Mouse (Mus musculus): ENCODE measurements at regions not wholly inside any gene's neighbourhood (a gene's known extent, or its start where the extent isn't known, plus 50 kb on each side); places are given as distances from the start of the nearest gene placed in this dataset.

DNA sequence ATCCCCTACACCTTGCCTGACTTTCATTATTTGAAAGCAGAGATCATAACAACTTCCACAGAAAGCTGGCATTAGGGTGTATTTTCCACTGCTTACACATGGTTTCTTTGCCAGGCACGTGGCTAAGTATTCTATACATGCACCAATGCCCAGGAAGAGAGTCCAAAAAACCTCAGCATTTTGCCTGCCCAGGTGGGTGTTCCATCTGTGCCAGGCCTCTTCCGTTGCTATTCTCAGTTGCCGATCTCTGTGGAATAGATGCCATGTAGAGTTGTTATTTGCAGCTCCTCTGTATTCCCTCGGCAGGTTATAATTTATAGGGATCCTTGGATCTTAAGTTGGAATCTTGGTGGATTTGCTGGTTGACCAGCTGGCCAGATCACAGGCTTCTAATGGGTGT lies 161.3 kb downstream of the Gm5426 start:
- DNase-seq (ENCODE audit: low spot score): no peak
- WGBS: 90% methylated on average over 4 of the region's 4 CpGs
- Histone ChIP-seq H3K4me1 (no peaks in the 10 kb centered on the region), H3K9me3 (no peaks in the 10 kb centered on the region), H3K27ac (no peak overlapping the region), H3K4me3 (no peak overlapping the region), H3K27me3 (ENCODE audit: insufficient read depth, poor library complexity, severe bottlenecking) (no peaks in the 10 kb centered on the region), H3K36me3 (no peaks in the 10 kb centered on the region)

- no peaks in the 10 kb centered on the region for H3K36me3 ChIP-seq
- WGBS: 71% methylated on average over 5 of the region's 5 CpGs
- H3K4me1 ChIP-seq: no peaks in the 10 kb centered on the region
- no peak for DNase-seq (ENCODE audit: low spot score)
- H3K4me3 ChIP-seq: no peak overlapping the region
- no peaks in the 10 kb centered on the region for H3K9me3 ChIP-seq
- no peaks in the 10 kb centered on the region for H3K27me3 ChIP-seq (ENCODE audit: insufficient read depth, poor library complexity, severe bottlenecking)
- H3K27ac ChIP-seq: no peak overlapping the region
These were observed 162.2 kb downstream of the Gm5426 start for GRCm38 (mm10) chr10:96298566-96298965.

DNA sequence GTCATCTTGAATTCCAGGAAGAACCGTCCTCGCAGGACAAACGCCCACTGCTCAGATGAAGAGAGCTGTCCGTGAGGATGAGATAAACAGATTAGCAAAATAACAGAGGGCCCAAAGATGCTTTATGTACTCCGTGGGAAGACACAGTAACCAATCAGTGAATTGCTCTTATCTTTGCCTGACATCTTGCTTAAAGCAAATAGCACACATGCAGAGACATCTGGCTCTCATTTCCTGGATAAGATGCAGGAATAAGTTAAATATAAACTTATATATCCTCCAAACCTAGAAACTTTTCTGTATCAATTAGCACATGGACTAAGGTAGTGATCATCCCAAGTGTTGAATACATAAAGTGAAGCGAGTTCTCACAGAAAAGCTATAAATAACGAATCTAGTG lies 169.3 kb downstream of the Gm5426 start:
- Histone ChIP-seq H3K9me3 (no peaks in the 10 kb centered on the region), H3K4me3 (no peak overlapping the region), H3K27ac (no peak overlapping the region), H3K4me1 (peaks cover 6% of the 10 kb centered on the region), H3K27me3 (ENCODE audit: insufficient read depth, poor library complexity, severe bottlenecking) (no peaks in the 10 kb centered on the region), H3K36me3 (no peaks in the 10 kb centered on the region)
- DNase-seq (ENCODE audit: low spot score): no peak
- 76% methylated on average over 7 of the region's 7 CpGs for WGBS

DNA sequence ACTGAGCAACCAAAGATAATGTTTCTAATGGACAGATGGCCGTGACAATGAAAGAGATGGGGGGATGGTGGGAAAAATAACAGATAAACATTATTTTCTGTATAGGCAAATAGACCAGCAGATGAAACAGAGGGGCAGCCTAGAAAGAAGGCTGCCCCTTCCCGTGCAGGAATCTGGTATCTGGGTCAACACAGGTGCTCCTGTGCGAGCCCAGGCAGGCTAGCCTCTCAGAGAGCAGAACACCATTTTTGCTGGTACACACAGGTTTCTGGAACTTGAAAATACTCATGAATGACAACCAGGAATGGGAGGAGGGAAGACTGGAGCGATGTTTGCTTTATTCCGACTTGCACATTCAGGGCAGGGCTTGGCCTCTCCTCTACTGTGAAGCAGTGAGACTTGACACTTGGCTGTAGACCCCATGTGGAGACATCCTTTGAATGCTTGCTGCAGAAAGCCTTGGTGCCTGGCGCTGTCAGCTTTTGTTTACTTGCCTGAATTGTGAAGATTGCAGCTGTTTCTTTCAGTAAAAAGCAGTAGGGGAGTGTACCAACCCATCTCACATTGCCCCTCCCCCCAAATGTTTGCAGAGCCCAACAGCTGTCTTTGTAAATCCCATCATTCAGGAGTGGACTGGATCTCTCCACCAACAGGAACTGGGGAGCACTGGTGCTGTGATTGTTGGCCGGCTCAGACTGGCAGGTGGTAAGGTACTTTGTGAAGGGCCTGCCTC lies 172.5 kb downstream of the Gm5426 start:
- Histone ChIP-seq H3K36me3 (no peaks in the 10 kb centered on the region), H3K4me1 (peaks cover 6% of the 10 kb centered on the region), H3K27me3 (ENCODE audit: insufficient read depth, poor library complexity, severe bottlenecking) (no peaks in the 10 kb centered on the region), H3K9me3 (peaks cover 6% of the 10 kb centered on the region), H3K27ac (no peak overlapping the region; the same call in 1 of the 2 replicates), H3K4me3 (no peak overlapping the region)
- no peak for DNase-seq (ENCODE audit: low spot score)
- WGBS: 26% methylated on average over 7 of the region's 7 CpGs

DNA sequence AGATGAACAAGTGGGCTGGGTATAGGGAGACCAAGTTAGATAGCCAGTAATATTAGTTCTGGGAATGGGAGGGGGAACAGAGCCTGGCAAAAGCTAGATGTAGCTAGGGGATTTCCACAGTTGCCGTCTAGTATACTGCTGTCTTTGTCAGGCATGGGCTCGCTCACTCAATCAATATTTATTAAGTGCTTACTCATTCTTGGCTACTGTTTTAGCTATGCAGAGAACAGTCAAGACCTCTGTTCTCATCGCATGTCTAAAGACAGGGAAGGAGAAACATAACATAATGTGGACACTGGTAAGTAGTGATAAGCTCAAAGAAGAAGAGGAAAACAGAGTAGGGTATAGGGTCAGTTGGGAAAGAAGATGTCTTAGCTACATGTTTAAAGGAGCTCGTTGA lies 173.4 kb downstream of the Gm5426 start:
- no peaks in the 10 kb centered on the region for H3K27me3 ChIP-seq (ENCODE audit: insufficient read depth, poor library complexity, severe bottlenecking)
- H3K27ac ChIP-seq: no peak overlapping the region
- no peak for DNase-seq (ENCODE audit: low spot score)
- peaks cover 6% of the 10 kb centered on the region for H3K9me3 ChIP-seq
- H3K4me3 ChIP-seq: no peak overlapping the region
- no peaks in the 10 kb centered on the region for H3K36me3 ChIP-seq
- 76% methylated on average over 4 of the region's 4 CpGs for WGBS
- H3K4me1 ChIP-seq: peaks cover 6% of the 10 kb centered on the region

DNA sequence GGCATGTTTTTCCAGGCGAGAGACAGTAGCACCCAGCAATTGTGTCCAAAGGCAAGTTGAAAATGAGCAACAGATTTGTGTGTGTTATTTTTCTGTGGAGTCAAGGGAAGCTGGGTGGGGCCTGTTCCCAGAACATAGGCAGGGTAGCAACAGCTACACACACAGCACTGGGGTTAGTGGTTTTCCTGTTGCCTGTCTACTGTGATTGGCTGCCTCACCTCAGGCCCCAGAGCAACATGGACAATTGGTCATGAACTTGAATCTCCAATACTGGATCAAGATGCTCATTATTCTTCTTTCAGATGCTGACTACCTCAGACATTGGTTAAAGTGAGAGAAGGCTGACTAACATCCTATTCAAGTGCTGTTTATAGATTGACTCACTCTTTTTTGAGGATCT lies 188.9 kb downstream of the Gm5426 start:
- no peak for DNase-seq (ENCODE audit: low spot score)
- Histone ChIP-seq H3K36me3 (no peaks in the 10 kb centered on the region), H3K9me3 (no peaks in the 10 kb centered on the region), H3K27ac (no peak overlapping the region), H3K4me1 (no peaks in the 10 kb centered on the region), H3K27me3 (ENCODE audit: insufficient read depth, poor library complexity, severe bottlenecking) (no peaks in the 10 kb centered on the region), H3K4me3 (no peak overlapping the region)
- 86% methylated on average over 1 of the region's 1 CpGs for WGBS

GRCm38 (mm10) chr10:96330639-96331487 lies 194.5 kb downstream of the Gm5426 start:
- Histone ChIP-seq H3K27me3 (ENCODE audit: insufficient read depth, poor library complexity, severe bottlenecking) (no peaks in the 10 kb centered on the region), H3K4me1 (0 out of 2 replicates have a peak, but pooled peaks cover 7% of the 10 kb centered on the region), H3K27ac (no peak overlapping the region), H3K9me3 (no peaks in the 10 kb centered on the region), H3K36me3 (no peaks in the 10 kb centered on the region), H3K4me3 (no peak overlapping the region)
- WGBS: 89% methylated on average over 6 of the region's 6 CpGs
- DNase-seq (ENCODE audit: low spot score): no peak

DNA sequence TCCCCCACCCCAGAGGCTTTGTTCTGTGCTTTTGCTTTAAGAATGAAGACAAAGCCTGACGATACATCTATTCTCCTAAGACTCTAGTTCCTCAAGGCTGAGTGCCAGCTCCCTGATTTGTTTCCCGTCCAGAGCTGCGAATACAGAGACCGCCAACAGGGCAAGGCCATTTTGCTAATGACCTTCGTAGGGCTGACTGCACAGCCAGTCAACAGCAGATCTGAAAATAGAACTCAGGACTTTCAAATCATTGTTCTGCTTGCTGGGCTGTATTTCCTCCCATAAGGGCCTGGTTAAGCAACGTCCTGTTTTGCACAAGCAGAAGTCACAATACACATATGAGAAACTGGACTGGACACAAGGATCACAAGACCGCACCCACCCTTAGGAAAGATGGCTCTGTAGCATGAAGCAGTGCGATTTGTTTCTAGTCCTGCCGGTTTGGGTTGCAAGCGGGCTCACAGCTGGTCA lies 196.4 kb downstream of the Gm5426 start:
- 79% methylated on average over 10 of the region's 10 CpGs for WGBS
- no peak overlapping the region for H3K4me3 ChIP-seq
- H3K36me3 ChIP-seq: no peaks in the 10 kb centered on the region
- no peak overlapping the region for H3K27ac ChIP-seq
- 0 out of 2 replicates have a peak, but pooled peaks cover 7% of the 10 kb centered on the region for H3K4me1 ChIP-seq
- no peaks in the 10 kb centered on the region for H3K27me3 ChIP-seq (ENCODE audit: insufficient read depth, poor library complexity, severe bottlenecking)
- DNase-seq (ENCODE audit: low spot score): no peak
- no peaks in the 10 kb centered on the region for H3K9me3 ChIP-seq

DNA sequence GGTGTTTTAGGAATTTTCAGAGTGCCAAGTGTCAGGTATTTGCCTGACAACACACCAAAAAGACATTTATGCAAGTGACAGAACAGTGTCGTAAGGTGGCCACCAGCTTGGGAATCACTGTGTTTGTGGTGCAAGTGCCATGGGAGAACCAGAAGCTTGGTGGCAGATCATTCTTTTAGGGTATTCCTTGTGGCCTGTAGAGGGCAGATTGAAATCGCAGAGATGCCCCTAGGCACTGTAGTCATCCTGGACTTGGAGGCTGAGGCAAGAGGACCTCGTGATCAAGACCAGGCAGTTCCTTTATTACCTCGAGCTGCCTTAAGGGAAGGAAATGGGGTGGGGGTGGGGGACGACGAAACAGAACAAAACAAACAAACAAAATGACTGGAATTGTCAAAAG lies 196.8 kb downstream of the Gm5426 start:
- WGBS: 66% methylated on average over 6 of the region's 6 CpGs
- 0 out of 2 replicates have a peak, but pooled peaks cover 7% of the 10 kb centered on the region for H3K4me1 ChIP-seq
- no peaks in the 10 kb centered on the region for H3K9me3 ChIP-seq
- H3K27me3 ChIP-seq (ENCODE audit: insufficient read depth, poor library complexity, severe bottlenecking): no peaks in the 10 kb centered on the region
- H3K27ac ChIP-seq: no peak overlapping the region
- no peak overlapping the region for H3K4me3 ChIP-seq
- DNase-seq (ENCODE audit: low spot score): no peak
- H3K36me3 ChIP-seq: no peaks in the 10 kb centered on the region

- Histone ChIP-seq H3K36me3 (no peaks in the 10 kb centered on the region), H3K4me3 (no peak overlapping the region), H3K27ac (no peak overlapping the region), H3K9me3 (no peaks in the 10 kb centered on the region), H3K27me3 (ENCODE audit: insufficient read depth, poor library complexity, severe bottlenecking) (no peaks in the 10 kb centered on the region), H3K4me1 (0 out of 2 replicates have a peak, but pooled peaks cover 7% of the 10 kb centered on the region)
- no peak for DNase-seq (ENCODE audit: low spot score)
- 85% methylated on average over 3 of the region's 3 CpGs for WGBS
These were observed 199.9 kb downstream of the Gm5426 start for GRCm38 (mm10) chr10:96336271-96336670.

- 90% methylated on average over 9 of the region's 9 CpGs for WGBS
- Histone ChIP-seq H3K9me3 (no peaks in the 10 kb centered on the region), H3K27ac (no peak overlapping the region), H3K36me3 (no peaks in the 10 kb centered on the region), H3K4me3 (no peak overlapping the region), H3K4me1 (0 out of 2 replicates have a peak, but pooled peaks cover 7% of the 10 kb centered on the region), H3K27me3 (ENCODE audit: insufficient read depth, poor library complexity, severe bottlenecking) (no peaks in the 10 kb centered on the region)
- DNase-seq (ENCODE audit: low spot score): no peak
These were observed 200.8 kb downstream of the Gm5426 start for GRCm38 (mm10) chr10:96337088-96337666.

GRCm38 (mm10) chr10:96337797-96338608 lies 201.6 kb downstream of the Gm5426 start:
- Histone ChIP-seq H3K4me1 (0 out of 2 replicates have a peak, but pooled peaks cover under 1% of the 10 kb centered on the region), H3K36me3 (no peaks in the 10 kb centered on the region), H3K27me3 (ENCODE audit: insufficient read depth, poor library complexity, severe bottlenecking) (no peaks in the 10 kb centered on the region), H3K4me3 (no peak overlapping the region), H3K27ac (no peak overlapping the region), H3K9me3 (no peaks in the 10 kb centered on the region)
- DNase-seq (ENCODE audit: low spot score): no peak
- 63% methylated on average over 7 of the region's 7 CpGs for WGBS
